Mouse (Mus musculus) spleen, adult 2 months (tissue): ENCODE results near the gene Cbs. TPM values are rescaled to one million over a fixed set of nuclear protein-coding genes. Genes with fewer than 3 reads are reported as not detected.
"Not testable (repeated sequence)": the region's sequence is repeated elsewhere in the genome, so short reads cannot be mapped to it uniquely, and the experiment has no call there.

Experiments
- DNase-seq, 2 experiments: peaks; one replicate each; pipeline versions ENCODE4 v3.0.0 to v3.0.0-alpha.2; 2012 to 2021; ENCODE audit warnings: low spot score in 2 of 2, low read depth in 1 of 2
- H3K27ac ChIP-seq: fragments of 200-500 bp; 2 replicates; pipeline ENCODE4 v1.5.1; 2012; ENCODE audit warnings: low read length, inconsistent platforms; ENCODE audit not compliant: insufficient read depth
- H3K27me3 ChIP-seq: fragments of 200-500 bp; 2 replicates; pipeline ENCODE4 v1.6.1; 2012; ENCODE audit warnings: mild to moderate bottlenecking, moderate library complexity, low read length, inconsistent platforms; ENCODE audit not compliant: control insufficient read depth, insufficient read depth
- H3K36me3 ChIP-seq: fragments of 200-500 bp; 2 replicates; pipeline ENCODE4 v1.6.1; 2012; ENCODE audit warnings: mild to moderate bottlenecking, low read length, inconsistent platforms; ENCODE audit not compliant: control insufficient read depth, insufficient read depth
- H3K4me1 ChIP-seq: fragments of 200-500 bp; 2 replicates; pipeline ENCODE4 v1.6.1; 2011; ENCODE audit warnings: inconsistent platforms; ENCODE audit not compliant: control insufficient read depth, insufficient read depth, insufficient read length
- H3K4me3 ChIP-seq: fragments of 200-500 bp; 2 replicates; pipeline ENCODE4 v1.5.1; 2011; ENCODE audit warnings: mild to moderate bottlenecking, inconsistent platforms; ENCODE audit not compliant: insufficient read depth, insufficient read length; ENCODE audit errors: extremely low read depth
- CTCF ChIP-seq: fragments of 200-500 bp; IDR thresholded peaks from 2 replicates; pipeline ENCODE4 v1.5.1; 2011; ENCODE audit warnings: mild to moderate bottlenecking, inconsistent platforms; ENCODE audit not compliant: insufficient read depth, insufficient read length, insufficient replicate concordance; ENCODE audit errors: extremely low read depth
- POLR2A ChIP-seq: fragments of 200-500 bp; IDR thresholded peaks from 2 replicates; pipeline ENCODE4 v1.6.1; 2011; ENCODE audit warnings: low read depth, low read length, inconsistent platforms
- WGBS: fragments of 180-500 bp; shearing (Covaris S2); methylation state at CpG from one replicate; pipeline ENCODE4 v1.1.7; 2018; 5-methylcytosine and 5-hydroxymethylcytosine counted together
- polyA plus RNA-seq: library from polyadenylated mRNA; depleted of rRNA; stranded (reverse); fragments of >200 nt; gene quantifications from 2 replicates; pipeline ENCODE4 v1.2.3, GENCODE M21; 2012

Gene Cbs
- polyA plus RNA-seq, 1 experiment = 7.4 TPM

DNA sequence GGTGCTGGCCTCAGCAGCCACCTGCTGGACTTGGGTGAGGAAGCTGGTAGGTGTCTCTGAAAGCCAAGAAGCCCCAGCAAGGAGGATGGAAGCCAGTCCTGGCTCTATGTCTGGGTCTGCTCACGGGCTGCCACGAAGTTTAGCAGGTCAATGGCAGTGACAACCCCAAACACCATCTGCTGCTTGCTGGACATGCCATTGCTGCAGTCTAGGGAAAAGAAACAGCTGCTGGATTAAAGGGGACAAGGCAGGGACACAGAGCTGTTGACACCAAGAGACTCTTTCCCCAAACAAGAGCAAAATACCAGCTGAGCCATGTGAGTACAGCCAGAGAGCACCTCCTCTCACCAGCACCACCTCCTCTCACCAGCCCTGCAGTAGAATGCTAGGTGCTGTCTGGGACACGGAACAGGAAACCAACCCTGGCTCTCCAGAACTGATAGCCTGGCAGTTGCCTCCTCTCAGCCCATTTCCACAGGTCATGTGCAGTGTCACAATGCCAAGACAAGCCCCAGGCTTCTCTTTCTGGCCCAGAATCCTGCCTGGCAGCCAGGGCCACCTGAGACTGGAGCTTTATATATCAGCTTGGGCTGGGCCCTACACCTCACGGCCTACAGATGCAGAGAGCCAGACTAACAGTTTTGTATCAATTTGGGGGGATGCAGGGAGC lies 23.8 kb downstream of the Cbs start:
- H3K36me3 ChIP-seq = no peaks in the 10 kb centered on the region
- no peak overlapping the region for H3K4me3 ChIP-seq
- WGBS = 73% methylated on average over 4 of the region's 4 CpGs
- no peak for TF ChIP-seq CTCF
- no peak for TF ChIP-seq POLR2A
- H3K27ac ChIP-seq = no peak overlapping the region
- no peak for DNase-seq
- no peaks in the 10 kb centered on the region for H3K4me1 ChIP-seq
- H3K27me3 ChIP-seq = no peaks in the 10 kb centered on the region

DNA sequence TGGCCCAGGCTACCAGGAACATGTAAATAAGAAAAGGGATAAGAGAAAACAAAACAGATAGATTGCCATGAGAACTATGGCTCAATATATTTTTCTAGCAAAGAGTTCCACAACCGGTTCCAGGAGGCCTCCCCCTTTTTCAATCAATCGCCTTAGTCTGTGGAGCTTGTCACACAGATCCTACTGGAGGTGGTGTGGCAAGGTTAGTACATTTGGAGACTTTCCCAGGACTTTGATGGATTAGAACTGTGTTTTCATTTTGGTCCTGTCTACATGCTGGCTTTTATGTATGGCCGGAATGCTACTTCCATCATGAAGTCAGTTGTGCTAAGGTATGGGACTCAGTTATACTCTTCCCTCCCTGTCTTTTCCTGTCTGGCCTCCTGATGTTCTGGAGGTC lies 27.1 kb downstream of the Cbs start:
- TF ChIP-seq POLR2A = no peak
- TF ChIP-seq CTCF = no peak
- Histone ChIP-seq H3K4me1 (no peaks in the 10 kb centered on the region), H3K36me3 (peaks cover 5% of the 10 kb centered on the region), H3K27me3 (no peaks in the 10 kb centered on the region), H3K27ac (no peak overlapping the region), H3K4me3 (no peak overlapping the region)
- WGBS = 98% methylated on average over 3 of the region's 3 CpGs
- DNase-seq = no peak

DNA sequence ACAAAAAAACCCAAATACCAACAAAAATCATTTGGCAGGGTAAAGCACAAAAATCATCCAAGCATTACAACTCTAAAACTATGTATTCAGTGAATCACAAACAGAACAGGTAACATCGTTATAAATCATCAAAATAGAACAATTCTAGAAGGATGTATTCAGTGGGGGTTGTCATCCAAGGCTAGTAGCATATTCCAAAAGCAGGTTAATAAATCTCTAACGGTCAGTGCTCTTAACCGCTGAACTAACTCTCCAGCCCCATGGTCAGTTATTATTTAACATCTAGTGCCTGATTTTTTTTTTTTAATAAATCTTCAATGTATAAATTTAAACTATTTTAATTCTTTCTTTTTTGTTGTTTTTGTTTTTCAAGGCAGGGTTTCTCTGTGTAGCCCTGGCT lies 27.9 kb downstream of the Cbs start:
- not testable (repeated sequence) for DNase-seq, H3K4me3 ChIP-seq, H3K27ac ChIP-seq, H3K27me3 ChIP-seq, H3K36me3 ChIP-seq, H3K4me1 ChIP-seq
- WGBS = 96% methylated on average over 3 of the region's 3 CpGs

DNA sequence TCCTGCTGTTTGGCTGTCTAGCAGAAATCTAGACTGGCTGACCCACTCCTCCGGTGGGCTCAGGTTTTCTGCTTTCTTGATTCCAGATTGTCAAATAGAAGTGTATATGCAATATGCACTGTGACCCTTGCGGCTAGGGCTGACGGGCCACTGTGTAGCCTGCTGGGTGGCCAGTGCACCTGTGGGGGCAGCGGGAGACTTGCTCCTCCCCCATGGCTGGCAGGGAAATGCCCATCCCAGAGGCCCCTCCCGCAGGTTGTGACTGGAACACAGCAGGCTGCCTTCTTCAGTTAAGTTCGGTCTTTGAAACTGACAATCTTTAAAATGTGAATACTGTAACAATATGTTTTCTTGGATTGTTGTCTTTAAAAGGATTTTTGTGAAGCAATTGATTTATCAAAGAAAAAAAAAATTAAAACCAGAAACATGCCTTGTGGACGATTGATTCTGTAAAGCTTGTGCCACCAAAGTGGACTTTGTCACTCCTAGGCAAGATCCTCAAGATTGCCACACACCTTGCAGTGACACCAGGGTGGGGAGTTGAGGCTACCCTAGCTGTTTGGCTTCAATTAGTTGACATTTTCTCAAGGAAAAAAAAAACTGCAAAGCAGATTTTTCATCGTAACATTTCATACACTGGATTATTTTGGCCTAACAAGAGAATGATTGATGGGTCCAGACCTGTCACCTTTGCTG lies 29.6 kb downstream of the Cbs start:
- 94% methylated on average over 8 of the region's 8 CpGs for WGBS
- H3K4me1 ChIP-seq = no peaks in the 10 kb centered on the region
- H3K27ac ChIP-seq = no peak overlapping the region
- H3K27me3 ChIP-seq = no peaks in the 10 kb centered on the region
- H3K4me3 ChIP-seq = no peak overlapping the region
- no peak for DNase-seq
- TF ChIP-seq POLR2A (no peak), CTCF (no peak)
- H3K36me3 ChIP-seq = peaks cover 16% of the 10 kb centered on the region

DNA sequence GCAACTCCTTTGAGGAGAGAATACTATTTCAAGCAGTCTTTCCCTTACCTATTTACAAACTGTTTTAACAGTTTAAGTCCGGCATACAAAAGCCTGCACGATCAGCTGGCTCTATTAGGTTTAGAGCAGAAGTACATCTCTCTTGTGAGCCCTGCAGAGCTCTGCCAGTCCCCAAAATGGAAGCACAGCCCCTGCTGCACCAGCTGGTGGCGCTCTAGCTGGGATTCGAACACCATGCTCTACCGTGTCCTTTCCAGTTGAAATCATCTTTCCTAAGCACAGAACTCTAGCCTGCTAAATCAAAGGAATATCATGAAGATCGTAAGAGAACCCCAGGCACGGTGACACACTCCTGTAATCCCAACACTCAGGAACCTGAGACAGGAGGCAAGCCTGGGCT lies 30.6 kb downstream of the Cbs start:
- Histone ChIP-seq H3K4me1 (no peaks in the 10 kb centered on the region), H3K4me3 (no peak overlapping the region), H3K27me3 (no peaks in the 10 kb centered on the region), H3K27ac (no peak overlapping the region), H3K36me3 (peaks cover 21% of the 10 kb centered on the region)
- WGBS = 91% methylated on average over 7 of the region's 7 CpGs
- TF ChIP-seq POLR2A (no peak), CTCF (no peak)
- DNase-seq = no peak

DNA sequence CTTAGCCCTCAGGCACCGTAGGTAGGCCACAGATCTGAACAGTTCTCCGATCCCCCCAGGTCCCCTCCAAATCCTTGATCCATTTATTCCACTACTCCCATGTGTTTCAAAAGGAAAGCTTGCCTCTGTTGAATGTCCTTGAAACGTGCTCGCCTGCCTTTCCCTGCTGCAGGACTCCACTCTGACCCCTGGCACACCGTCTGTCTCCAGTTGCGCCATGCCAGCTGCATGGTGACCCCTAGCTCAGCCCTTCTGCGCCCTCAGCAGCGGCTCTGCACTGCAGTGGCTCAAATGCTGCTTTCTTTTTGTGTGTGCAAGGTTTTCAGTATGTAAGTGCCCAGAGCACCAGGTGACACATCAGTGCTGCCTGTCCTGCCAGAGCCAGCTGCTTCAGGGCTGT lies 38.4 kb downstream of the Cbs start:
- Histone ChIP-seq H3K27me3 (no peaks in the 10 kb centered on the region), H3K36me3 (peaks cover 41% of the 10 kb centered on the region), H3K4me1 (no peaks in the 10 kb centered on the region), H3K27ac (no peak overlapping the region), H3K4me3 (no peak overlapping the region)
- TF ChIP-seq CTCF (no peak), POLR2A (no peak)
- no peak for DNase-seq
- 92% methylated on average over 8 of the region's 8 CpGs for WGBS

DNA sequence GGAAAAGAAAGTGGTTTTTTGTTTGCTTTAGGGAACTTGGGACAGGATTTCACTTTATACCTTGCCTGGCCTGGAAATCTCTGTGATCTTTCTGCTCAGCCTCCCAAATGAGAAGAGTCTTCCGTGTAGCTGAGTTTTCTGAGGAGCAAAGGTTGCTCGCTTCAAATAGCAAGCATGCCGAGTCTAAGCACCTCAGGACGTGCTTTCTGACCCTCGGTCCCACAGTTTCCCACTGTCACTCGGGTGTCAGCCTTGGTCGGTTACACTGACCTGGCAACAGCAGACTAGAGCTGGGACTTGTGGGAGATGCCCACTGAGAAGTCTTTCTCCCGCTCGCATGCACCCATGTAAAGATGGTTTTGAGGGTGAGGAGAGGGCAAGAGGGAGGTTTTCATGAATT lies 39.1 kb downstream of the Cbs start:
- 92% methylated on average over 9 of the region's 9 CpGs for WGBS
- TF ChIP-seq POLR2A (no peak), CTCF (no peak)

More for the DNA sequence above, 39.1 kb downstream of the Cbs start:
- Histone ChIP-seq H3K4me1 (no peaks in the 10 kb centered on the region), H3K27ac (no peak overlapping the region), H3K36me3 (peaks cover 42% of the 10 kb centered on the region), H3K27me3 (no peaks in the 10 kb centered on the region), H3K4me3 (no peak overlapping the region)
- no peak for DNase-seq
